Mouse (Mus musculus): ENCODE data around the gene Prss3. TPM values are rescaled to one million over a fixed set of nuclear protein-coding genes. Genes with fewer than 3 reads are reported as not detected.
"Not testable (repeated sequence)": the region's sequence is repeated elsewhere in the genome, so short reads cannot be mapped to it uniquely, and the experiment has no call there.

The Prss3 gene
- total RNA-seq (2014; rRNA removed), result not detected in 2 replicates
- polyA plus RNA-seq (2015; fragmentation: Nextera tagmentation; extraction: Ambion mirVana), result not detected in 2 replicates

DNA sequence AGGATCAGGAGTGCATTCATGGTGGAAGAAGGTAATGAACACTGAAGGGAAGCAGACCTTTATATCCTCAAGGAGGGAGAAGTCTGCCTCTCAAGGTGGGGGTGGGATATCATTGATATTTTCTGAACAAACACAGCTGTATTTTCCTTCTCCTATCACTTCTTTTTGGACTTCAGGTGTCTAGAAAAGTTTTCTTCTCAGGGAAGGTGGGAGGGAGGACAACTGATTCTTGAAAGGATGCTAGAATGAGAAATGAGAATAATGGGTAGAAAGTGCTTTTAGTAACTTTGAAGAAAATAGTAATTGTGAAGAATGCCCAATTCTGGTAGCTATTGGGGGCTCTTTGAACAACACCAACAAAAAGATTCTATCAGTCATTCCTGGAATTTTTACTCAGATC lies at the start of gene Prss3:
Prss3 (minus strand) TSS at position 101 of the 400 bp plus-strand sequence.
- H3K9me3 ChIP-seq (ENCODE audit: low read length); DNase-seq; H3K27me3 ChIP-seq (ENCODE audit: insufficient read depth, low read length); H3K4me3 ChIP-seq (ENCODE audit: low read depth, low read length); ATAC-seq; H3K9ac ChIP-seq; H3K4me1 ChIP-seq (ENCODE audit: insufficient read depth); H3K36me3 ChIP-seq (ENCODE audit: insufficient read depth); H3K27ac ChIP-seq (ENCODE audit: low read depth, low read length); H3K4me2 ChIP-seq (ENCODE audit: low read depth): not testable (repeated sequence)

DNA sequence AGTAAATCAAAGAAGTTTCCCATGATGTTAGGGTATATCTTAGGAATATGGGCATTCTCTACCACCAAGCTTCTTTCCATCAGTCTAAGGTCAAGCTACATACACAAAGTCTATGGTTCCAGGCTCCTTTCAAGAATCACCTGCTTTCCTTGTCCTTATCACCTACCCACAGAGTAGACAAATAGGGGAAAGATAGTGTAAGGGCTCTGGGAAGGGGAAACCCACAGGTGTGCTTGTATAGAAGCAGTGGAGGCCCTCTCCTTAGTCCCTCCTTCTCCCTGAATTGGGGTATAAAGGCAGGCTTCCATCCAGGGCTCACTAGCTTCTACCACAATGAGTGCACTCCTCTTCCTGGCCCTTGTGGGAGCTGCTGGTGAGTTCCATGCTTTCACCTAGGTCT lies 14.6 kb upstream of the Prss3 start, which contains the start of gene Gm5771:
Gm5771 (plus strand) TSS at position 301 of the 400 bp plus-strand sequence.
- H3K27me3 ChIP-seq (ENCODE audit: insufficient read depth, low read length); H3K4me1 ChIP-seq (ENCODE audit: insufficient read depth); ATAC-seq; H3K27ac ChIP-seq (ENCODE audit: low read depth, low read length); H3K36me3 ChIP-seq (ENCODE audit: insufficient read depth); DNase-seq; H3K9ac ChIP-seq; H3K9me3 ChIP-seq (ENCODE audit: low read length); H3K4me3 ChIP-seq (ENCODE audit: low read depth, low read length); H3K4me2 ChIP-seq (ENCODE audit: low read depth): not testable (repeated sequence)

DNA sequence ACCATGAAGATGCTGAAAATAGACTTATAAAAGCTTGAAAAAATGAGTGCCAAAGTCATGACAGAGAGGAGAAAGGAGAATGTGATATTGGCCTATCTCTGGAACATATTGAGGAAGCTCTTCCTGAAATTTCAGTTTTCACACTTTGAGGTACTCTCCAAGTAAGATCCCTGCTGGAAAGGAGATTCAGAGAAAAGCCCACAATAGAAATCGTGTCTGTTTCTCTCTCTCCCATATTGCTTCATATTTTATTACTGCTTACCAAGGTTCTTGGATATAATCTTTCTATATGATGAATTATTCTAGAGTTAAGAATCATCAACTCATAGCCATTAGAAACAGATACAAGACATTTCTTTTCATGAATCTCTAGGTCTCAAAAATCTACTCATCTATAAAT lies 14.2 kb upstream of the Prss3 start:
- ATAC-seq; H3K36me3 ChIP-seq (ENCODE audit: insufficient read depth); H3K4me2 ChIP-seq (ENCODE audit: low read depth); DNase-seq; H3K27ac ChIP-seq (ENCODE audit: low read depth, low read length); H3K4me1 ChIP-seq (ENCODE audit: insufficient read depth); H3K4me3 ChIP-seq (ENCODE audit: low read depth, low read length); H3K9me3 ChIP-seq (ENCODE audit: low read length); H3K27me3 ChIP-seq (ENCODE audit: insufficient read depth, low read length); H3K9ac ChIP-seq: not testable (repeated sequence)
- 82% methylated on average over 1 of the region's 1 CpGs for WGBS

DNA sequence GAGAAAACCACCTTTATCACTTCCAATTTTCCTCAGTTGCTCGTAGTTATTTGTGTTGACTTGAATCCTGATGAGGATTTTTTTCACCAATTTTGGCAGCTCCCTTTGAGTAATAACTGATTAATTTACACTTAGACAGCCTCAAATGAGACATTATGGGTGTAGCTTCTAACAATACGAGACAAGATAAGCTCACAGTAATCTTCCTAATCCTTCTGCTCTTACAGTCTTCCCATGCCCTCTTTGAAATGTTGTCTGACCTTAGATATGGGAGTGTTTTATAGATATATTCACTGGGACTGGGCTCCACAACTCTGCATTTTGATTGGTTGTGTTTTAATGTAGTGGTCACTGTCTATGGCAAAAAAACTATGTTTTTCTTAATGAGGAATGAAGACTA lies 9.3 kb upstream of the Prss3 start:
- Histone ChIP-seq H3K9me3 (ENCODE audit: low read length) (no peaks in the 10 kb centered on the region), H3K36me3 (ENCODE audit: insufficient read depth) (no peaks in the 10 kb centered on the region), H3K9ac (no peak overlapping the region), H3K4me3 (ENCODE audit: low read depth, low read length) (no peak overlapping the region), H3K27ac (ENCODE audit: low read depth, low read length) (no peak overlapping the region), H3K4me2 (ENCODE audit: low read depth) (no peak overlapping the region), H3K4me1 (ENCODE audit: insufficient read depth) (no peaks in the 10 kb centered on the region), H3K27me3 (ENCODE audit: insufficient read depth, low read length) (no peaks in the 10 kb centered on the region)
- no peak for DNase-seq
- TF ChIP-seq CTCF (IDR thresholded peaks at IDR 0.05; ENCODE audit: low read depth), result no peak
- WGBS, result 76% methylated on average over 2 of the region's 2 CpGs
- ATAC-seq, result no peak

DNA sequence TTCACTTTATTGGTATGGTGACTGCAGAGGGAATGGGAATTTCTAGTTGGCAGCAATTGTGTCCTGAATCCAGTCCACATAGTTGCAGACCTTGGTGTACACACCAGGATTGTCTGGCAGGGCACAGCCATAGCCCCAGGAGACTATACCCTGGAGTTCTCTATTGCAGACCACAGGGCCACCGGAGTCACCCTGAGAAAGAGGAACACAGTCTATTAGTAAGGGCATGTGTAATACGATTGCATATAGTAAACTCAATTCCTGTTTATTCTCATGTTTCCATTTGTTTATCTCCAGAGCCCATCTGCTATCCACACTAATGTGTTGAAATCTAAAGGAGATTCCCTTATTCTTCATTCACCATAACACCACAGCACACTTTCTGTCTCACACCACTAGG lies 3.7 kb downstream of the Prss3 start:
- not testable (repeated sequence) for H3K27me3 ChIP-seq (ENCODE audit: insufficient read depth, low read length); DNase-seq; H3K9me3 ChIP-seq (ENCODE audit: low read length); H3K9ac ChIP-seq; H3K4me3 ChIP-seq (ENCODE audit: low read depth, low read length); H3K4me1 ChIP-seq (ENCODE audit: insufficient read depth); H3K27ac ChIP-seq (ENCODE audit: low read depth, low read length); H3K4me2 ChIP-seq (ENCODE audit: low read depth); H3K36me3 ChIP-seq (ENCODE audit: insufficient read depth); ATAC-seq
- 88% methylated on average over 2 of the region's 2 CpGs for WGBS

DNA sequence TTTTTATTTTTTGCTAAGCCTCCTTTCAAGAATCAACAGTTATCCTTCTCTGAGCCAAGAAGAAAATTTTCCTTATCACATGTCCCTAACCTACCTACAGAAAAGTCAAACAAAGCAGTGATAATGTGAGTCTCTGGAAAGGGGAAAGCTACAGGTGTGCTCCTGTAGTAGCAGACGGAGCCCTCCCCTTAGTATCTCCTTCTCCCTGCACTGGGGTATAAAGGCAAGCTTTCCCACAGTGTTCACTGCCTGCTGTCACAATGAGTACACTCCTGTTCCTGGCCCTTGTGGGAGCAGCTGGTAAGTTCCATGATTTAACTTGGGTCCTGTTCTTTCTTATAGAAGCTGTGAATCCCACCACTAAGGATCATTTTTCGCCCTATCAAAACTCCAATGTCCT lies 23.5 kb downstream of the Prss3 start, which contains the start of gene Try10:
Try10 (plus strand) TSS at position 174 of the 400 bp plus-strand sequence.
- Histone ChIP-seq H3K27ac (ENCODE audit: low read depth, low read length) (no peak within 1 kb of the TSS), H3K4me2 (ENCODE audit: low read depth) (no peak within 1 kb of the TSS), H3K4me3 (ENCODE audit: low read depth, low read length) (no peak within 1 kb of the TSS), H3K9ac (no peak within 1 kb of the TSS), H3K27me3 (ENCODE audit: insufficient read depth, low read length) (no peaks in the 10 kb centered on the region), H3K36me3 (ENCODE audit: insufficient read depth) (no peaks in the 10 kb centered on the region), H3K4me1 (ENCODE audit: insufficient read depth) (no peaks in the 10 kb centered on the region), H3K9me3 (ENCODE audit: low read length) (no peaks in the 10 kb centered on the region)
- ATAC-seq, result no peak
- WGBS, result 84% methylated on average over 2 of the region's 2 CpGs
- no peak for DNase-seq
- TF ChIP-seq CTCF (IDR thresholded peaks at IDR 0.05; ENCODE audit: low read depth), result no peak

Other genes starting within 250 kb of the Prss3 start
- gene Try4, start 75.4 kb downstream of the Prss3 start, total RNA-seq (2014; rRNA removed), result not detected in 2 replicates
- gene Try4, start 75.4 kb downstream of the Prss3 start, polyA plus RNA-seq (2015; fragmentation: Nextera tagmentation; extraction: Ambion mirVana), result not detected in 2 replicates
- 1.7 TPM in 1 of 2 replicates, not detected in the other for gene Try5, start 60.8 kb downstream of the Prss3 start, total RNA-seq (2014; rRNA removed)
- 0.53 and 0.55 TPM in 2 replicates for gene Try5, start 60.8 kb downstream of the Prss3 start, polyA plus RNA-seq (2015; fragmentation: Nextera tagmentation; extraction: Ambion mirVana)
- gene Try10, start 23.6 kb downstream of the Prss3 start, total RNA-seq (2014; rRNA removed), result not detected in 2 replicates
- gene Try10, start 23.6 kb downstream of the Prss3 start, polyA plus RNA-seq (2015; fragmentation: Nextera tagmentation; extraction: Ambion mirVana), result not detected in 2 replicates
- not detected in 2 replicates for gene Gm5771, start 14.7 kb upstream of the Prss3 start, total RNA-seq (2014; rRNA removed)
- not detected in 2 replicates for gene Gm5771, start 14.7 kb upstream of the Prss3 start, polyA plus RNA-seq (2015; fragmentation: Nextera tagmentation; extraction: Ambion mirVana)
- gene Gm10334, start 68.5 kb upstream of the Prss3 start, total RNA-seq (2014; rRNA removed), result not detected in 2 replicates
- gene Gm10334, start 68.5 kb upstream of the Prss3 start, polyA plus RNA-seq (2015; fragmentation: Nextera tagmentation; extraction: Ambion mirVana), result not detected in 2 replicates
- gene Prss1, start 81.3 kb upstream of the Prss3 start, total RNA-seq (2014; rRNA removed), result not detected in 2 replicates
- gene Prss1, start 81.3 kb upstream of the Prss3 start, polyA plus RNA-seq (2015; fragmentation: Nextera tagmentation; extraction: Ambion mirVana), result not detected in 2 replicates
- gene Prss2, start 144.1 kb upstream of the Prss3 start, total RNA-seq (2014; rRNA removed), result not detected in 2 replicates
- gene Prss2, start 144.1 kb upstream of the Prss3 start, polyA plus RNA-seq (2015; fragmentation: Nextera tagmentation; extraction: Ambion mirVana), result not detected in 2 replicates
- gene Ephb6, start 227.8 kb upstream of the Prss3 start, total RNA-seq (2014; rRNA removed), result 47.6 and 58.4 TPM in 2 replicates
- 31.6 and 34.6 TPM in 2 replicates for gene Ephb6, start 227.8 kb upstream of the Prss3 start, polyA plus RNA-seq (2015; fragmentation: Nextera tagmentation; extraction: Ambion mirVana)